Mouse (Mus musculus) heart, adult 11 months (tissue): Measurements from ENCODE around the gene Tsc22d2.
"Not testable (repeated sequence)": the region's sequence is repeated elsewhere in the genome, so short reads cannot be mapped to it uniquely, and the experiment has no call there.

Experiments used
- DNase-seq: peaks from one replicate; pipeline ENCODE4 v3.0.0; 2022

The Tsc22d2 gene

GRCm38 (mm10) chr3:58434414-58434813, 19.9 kb downstream of the Tsc22d2 start:
- peak; percentile 30 for DNase-seq

GRCm38 (mm10) chr3:58448230-58448629, 33.7 kb downstream of the Tsc22d2 start:
- no peak for DNase-seq

- DNase-seq = no peak
Measured at GRCm38 (mm10) chr3:58449487-58449886, 35.0 kb downstream of the Tsc22d2 start.

GRCm38 (mm10) chr3:58454414-58455205, 40.1 kb downstream of the Tsc22d2 start:
- DNase-seq = no peak

- no peak for DNase-seq
Measured at GRCm38 (mm10) chr3:58455255-58455654, 40.7 kb downstream of the Tsc22d2 start.

- peak; percentile 91 for DNase-seq
Measured at GRCm38 (mm10) chr3:58469655-58470437, 55.3 kb downstream of the Tsc22d2 start.

- DNase-seq = not testable (repeated sequence)
Measured at GRCm38 (mm10) chr3:58475298-58475697, 60.8 kb downstream of the Tsc22d2 start.

- no peak for DNase-seq
Measured at GRCm38 (mm10) chr3:58478755-58479455, 64.4 kb downstream of the Tsc22d2 start.

GRCm38 (mm10) chr3:58485883-58486282, 71.4 kb downstream of the Tsc22d2 start:
- DNase-seq = no peak

GRCm38 (mm10) chr3:58487121-58487520, 72.6 kb downstream of the Tsc22d2 start:
- DNase-seq = no peak

- DNase-seq = peak; percentile 45
Measured at GRCm38 (mm10) chr3:58487999-58488775, 73.7 kb downstream of the Tsc22d2 start.

- DNase-seq = no peak
Measured at GRCm38 (mm10) chr3:58490787-58491186, 76.3 kb downstream of the Tsc22d2 start.

- peak; percentile 8 for DNase-seq
Measured at GRCm38 (mm10) chr3:58493621-58494020, 79.1 kb downstream of the Tsc22d2 start.

GRCm38 (mm10) chr3:58501961-58502360, 87.4 kb downstream of the Tsc22d2 start:
- peak; percentile 89 for DNase-seq

- DNase-seq = peak; percentile 12
Measured at GRCm38 (mm10) chr3:58503720-58504333, 89.3 kb downstream of the Tsc22d2 start.

GRCm38 (mm10) chr3:58504676-58505075, 90.2 kb downstream of the Tsc22d2 start:
- DNase-seq = no peak

GRCm38 (mm10) chr3:58508020-58508750, 93.7 kb downstream of the Tsc22d2 start:
- peak; percentile 52 for DNase-seq

GRCm38 (mm10) chr3:58511581-58511980, 97.1 kb downstream of the Tsc22d2 start:
- DNase-seq = peak; percentile 76

- peak; percentile 6 for DNase-seq
Measured at GRCm38 (mm10) chr3:58512740-58513139, 98.2 kb downstream of the Tsc22d2 start.

GRCm38 (mm10) chr3:58513483-58513882, 99.0 kb downstream of the Tsc22d2 start:
- peak; percentile 11 for DNase-seq

GRCm38 (mm10) chr3:58515947-58516601, 101.6 kb downstream of the Tsc22d2 start:
- peak; percentile 35 for DNase-seq
